Mouse (Mus musculus) neural tube, embryonic 11.5 days (tissue): ENCODE measurements at regions not wholly inside any gene's neighbourhood (a gene's known extent, or its start where the extent isn't known, plus 50 kb on each side); places are given as distances from the start of the nearest gene placed in this dataset.
"Not testable (repeated sequence)": the region's sequence is repeated elsewhere in the genome, so short reads cannot be mapped to it uniquely, and the experiment has no call there.

Experiments
- ATAC-seq: fragments of 200-750 bp; cut with Nextera tagmentation; 2 replicates; pipeline ENCODE4 v1.8.0; 2017; ENCODE audit warnings: moderate number of reproducible peaks, mild to moderate bottlenecking, moderate TSS enrichment, moderate library complexity; ENCODE audit not compliant: insufficient read depth, low FRiP score, low TSS enrichment
- DNase-seq: peaks from one replicate; pipeline ENCODE4 v3.0.0-alpha.2; 2015; ENCODE audit warnings: low spot score
- H3K27ac ChIP-seq: fragments of 300-500 bp; sonication (generic); 2 replicates; pipeline ENCODE4 v1.5.1; 2014; ENCODE audit warnings: low read depth, mild to moderate bottlenecking, low read length
- H3K27me3 ChIP-seq: fragments of 300-500 bp; sonication (generic); 2 replicates; pipeline ENCODE4 v1.6.1; 2014; ENCODE audit warnings: mild to moderate bottlenecking, low read length, mixed read lengths; ENCODE audit not compliant: control insufficient read depth, insufficient read depth
- H3K36me3 ChIP-seq: fragments of 300-500 bp; sonication (generic); 2 replicates; pipeline ENCODE4 v1.6.1; 2014; ENCODE audit warnings: mild to moderate bottlenecking, low read length, moderate library complexity, mixed read lengths; ENCODE audit not compliant: control insufficient read depth, insufficient read depth
- H3K4me1 ChIP-seq: fragments of 300-500 bp; sonication (generic); 2 replicates; pipeline ENCODE4 v1.6.1; 2014; ENCODE audit warnings: low read length, mixed read lengths; ENCODE audit not compliant: control insufficient read depth, insufficient read depth
- H3K4me2 ChIP-seq: fragments of 300-500 bp; sonication (generic); 2 replicates; pipeline ENCODE4 v1.6.1; 2014; ENCODE audit warnings: low read depth, mild to moderate bottlenecking, moderate library complexity
- H3K4me3 ChIP-seq: fragments of 300-500 bp; sonication (generic); 2 replicates; pipeline ENCODE4 v1.5.1; 2014; ENCODE audit warnings: low read depth, low read length
- H3K9ac ChIP-seq: fragments of 300-500 bp; sonication (generic); 2 replicates; pipeline ENCODE4 v1.6.1; 2014; ENCODE audit warnings: mild to moderate bottlenecking, low read length
- H3K9me3 ChIP-seq: fragments of 300-500 bp; sonication (generic); 2 replicates; pipeline ENCODE4 v1.6.1; 2016; ENCODE audit warnings: low read length; ENCODE audit not compliant: control insufficient read depth
- WGBS: fragments of 180-500 bp; shearing (Covaris S2); extraction: QIAGEN DNeasy Blood & Tissue Kit; methylation state at CpG from one replicate; pipeline ENCODE4 v1.1.7; 2014; 5-methylcytosine and 5-hydroxymethylcytosine counted together

GRCm38 (mm10) chr15:90818161-90818560, 138.9 kb upstream of the Cpne8 start:
- 80% methylated on average over 4 of the region's 4 CpGs for WGBS
- ATAC-seq (no peak), DNase-seq (no peak)
- no peak overlapping the region for H3K9ac ChIP-seq
- H3K4me1 ChIP-seq = peaks cover 10% of the 10 kb centered on the region; the same call in 1 of the 2 replicates
- no peaks in the 10 kb centered on the region for H3K27me3 ChIP-seq
- no peaks in the 10 kb centered on the region for H3K9me3 ChIP-seq
- no peak overlapping the region for H3K4me3 ChIP-seq
- no peaks in the 10 kb centered on the region for H3K36me3 ChIP-seq
- H3K27ac ChIP-seq = no peak overlapping the region
- no peak overlapping the region for H3K4me2 ChIP-seq

GRCm38 (mm10) chr15:90813907-90814306, 134.7 kb upstream of the Cpne8 start:
- Histone ChIP-seq H3K4me2 (no peak overlapping the region), H3K9ac (no peak overlapping the region)

GRCm38 (mm10) chr15:90810341-90810740, 131.1 kb upstream of the Cpne8 start:
- WGBS = 70% methylated on average over 3 of the region's 3 CpGs
- no peak overlapping the region for H3K27ac ChIP-seq
- H3K4me2 ChIP-seq = no peak overlapping the region
- H3K4me1 ChIP-seq = no peaks in the 10 kb centered on the region
- H3K4me3 ChIP-seq = no peak overlapping the region
- no peak overlapping the region for H3K9ac ChIP-seq
- DNase-seq (no peak), ATAC-seq (no peak)
- no peaks in the 10 kb centered on the region for H3K9me3 ChIP-seq
- H3K36me3 ChIP-seq = no peaks in the 10 kb centered on the region
- no peaks in the 10 kb centered on the region for H3K27me3 ChIP-seq

More at GRCm38 (mm10) chr15:90813907-90814306, 134.7 kb upstream of the Cpne8 start:
- ATAC-seq (no peak), DNase-seq (no peak)
- Histone ChIP-seq H3K27ac (no peak overlapping the region), H3K27me3 (no peaks in the 10 kb centered on the region), H3K4me1 (0 out of 2 replicates have a peak, but pooled peaks cover under 1% of the 10 kb centered on the region), H3K9me3 (no peaks in the 10 kb centered on the region), H3K36me3 (no peaks in the 10 kb centered on the region), H3K4me3 (no peak overlapping the region)
- 69% methylated on average over 5 of the region's 5 CpGs for WGBS

GRCm38 (mm10) chr15:90808236-90808635, 129.0 kb upstream of the Cpne8 start:
- Histone ChIP-seq H3K36me3 (no peaks in the 10 kb centered on the region), H3K4me1 (no peaks in the 10 kb centered on the region), H3K9me3 (no peaks in the 10 kb centered on the region), H3K9ac (no peak overlapping the region), H3K4me2 (no peak overlapping the region), H3K27ac (no peak overlapping the region), H3K27me3 (no peaks in the 10 kb centered on the region), H3K4me3 (no peak overlapping the region)
- 86% methylated on average over 6 of the region's 6 CpGs for WGBS
- ATAC-seq = no peak
- no peak for DNase-seq

- Histone ChIP-seq H3K4me2 (no peak overlapping the region), H3K27me3 (no peaks in the 10 kb centered on the region), H3K36me3 (no peaks in the 10 kb centered on the region), H3K4me1 (no peaks in the 10 kb centered on the region), H3K4me3 (no peak overlapping the region), H3K9me3 (no peaks in the 10 kb centered on the region), H3K27ac (no peak overlapping the region), H3K9ac (no peak overlapping the region)
- ATAC-seq (no peak), DNase-seq (no peak)
- 81% methylated on average over 7 of the region's 8 CpGs for WGBS
Observed at GRCm38 (mm10) chr15:90798056-90798455, 118.8 kb upstream of the Cpne8 start.

GRCm38 (mm10) chr15:90789941-90790340, 110.7 kb upstream of the Cpne8 start:
- Histone ChIP-seq H3K36me3 (no peaks in the 10 kb centered on the region), H3K27ac (no peak overlapping the region), H3K4me1 (no peaks in the 10 kb centered on the region), H3K4me3 (no peak overlapping the region), H3K9ac (no peak overlapping the region), H3K9me3 (no peaks in the 10 kb centered on the region), H3K27me3 (no peaks in the 10 kb centered on the region), H3K4me2 (no peak overlapping the region)
- ATAC-seq (no peak), DNase-seq (no peak)
- WGBS = 90% methylated on average over 5 of the region's 5 CpGs

- no peak overlapping the region for H3K4me3 ChIP-seq
- DNase-seq (no peak), ATAC-seq (no peak)
- no peaks in the 10 kb centered on the region for H3K27me3 ChIP-seq
- no peaks in the 10 kb centered on the region for H3K9me3 ChIP-seq
- WGBS = 90% methylated on average over 5 of the region's 5 CpGs
- H3K36me3 ChIP-seq = no peaks in the 10 kb centered on the region
- no peak overlapping the region for H3K9ac ChIP-seq
- H3K4me1 ChIP-seq = no peaks in the 10 kb centered on the region
- H3K27ac ChIP-seq = no peak overlapping the region
- H3K4me2 ChIP-seq = no peak overlapping the region
Observed at GRCm38 (mm10) chr15:90784741-90785140, 105.5 kb upstream of the Cpne8 start.

- Histone ChIP-seq H3K36me3 (no peaks in the 10 kb centered on the region), H3K4me1 (no peaks in the 10 kb centered on the region), H3K27me3 (no peaks in the 10 kb centered on the region), H3K4me3 (no peak overlapping the region), H3K9me3 (no peaks in the 10 kb centered on the region), H3K27ac (no peak overlapping the region), H3K9ac (no peak overlapping the region), H3K4me2 (no peak overlapping the region)
- ATAC-seq (no peak), DNase-seq (no peak)
- WGBS = 51% methylated on average over 5 of the region's 5 CpGs
Observed at GRCm38 (mm10) chr15:90767521-90767920, 88.3 kb upstream of the Cpne8 start.

GRCm38 (mm10) chr15:90764501-90764900, 85.3 kb upstream of the Cpne8 start:
- not testable (repeated sequence) for H3K27me3 ChIP-seq, H3K9me3 ChIP-seq, H3K27ac ChIP-seq, H3K9ac ChIP-seq, H3K4me2 ChIP-seq, H3K4me1 ChIP-seq, H3K4me3 ChIP-seq, ATAC-seq, H3K36me3 ChIP-seq, DNase-seq
- 98% methylated on average over 7 of the region's 17 CpGs for WGBS
